Mouse (Mus musculus) urinary bladder, adult 2 months (tissue): ENCODE measurements at regions not wholly inside any gene's neighbourhood (a gene's known extent, or its start where the extent isn't known, plus 50 kb on each side); places are given as distances from the start of the nearest gene placed in this dataset.

ENCODE experiments used
- DNase-seq: peaks from one replicate; pipeline ENCODE4 v3.0.0; 2022; ENCODE audit warnings: low spot score

DNA sequence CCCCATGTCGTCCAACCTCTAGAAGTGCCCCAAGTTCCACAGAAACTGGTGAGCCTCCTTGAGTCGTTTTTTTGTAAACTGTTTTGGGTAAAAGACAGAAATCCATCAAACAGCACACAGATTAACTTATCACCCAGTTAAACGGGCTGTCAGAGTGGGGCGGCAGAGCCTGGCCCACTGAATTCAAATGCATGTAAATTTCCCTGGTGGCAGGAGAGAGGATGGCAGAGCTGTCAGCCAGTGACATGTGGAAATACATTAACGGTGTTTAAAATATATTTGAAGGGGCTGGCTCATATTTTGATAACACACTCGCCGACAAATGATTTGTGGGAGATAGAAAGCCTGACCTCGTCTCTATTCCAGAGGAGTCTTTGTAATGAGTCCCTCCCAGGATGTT is 252.5 kb upstream of the Mki67 start:
- DNase-seq: no peak

- DNase-seq: no peak
Measured at GRCm38 (mm10) chr7:135986021-135986420, 269.9 kb upstream of the Mki67 start.

DNA sequence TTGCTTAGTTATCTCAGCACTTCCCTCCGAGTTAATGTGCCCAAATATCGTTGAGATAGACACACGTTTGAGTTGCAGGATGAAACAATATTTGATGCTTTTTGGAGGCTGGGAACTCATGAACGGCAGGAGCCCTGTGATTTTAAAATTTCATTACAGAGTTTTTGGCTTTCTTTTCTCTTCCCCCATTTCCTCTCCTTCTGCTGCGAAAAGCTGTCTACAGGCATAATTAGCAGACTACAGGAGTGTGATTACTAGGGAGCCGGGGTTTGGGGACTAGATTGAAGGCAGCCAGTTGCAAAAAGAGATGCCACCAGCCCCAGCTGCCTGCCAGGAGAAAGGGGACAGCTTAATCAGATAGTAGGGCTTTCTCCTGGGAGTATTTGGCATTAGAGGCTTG is 274.2 kb upstream of the Mki67 start:
- DNase-seq: no peak

DNA sequence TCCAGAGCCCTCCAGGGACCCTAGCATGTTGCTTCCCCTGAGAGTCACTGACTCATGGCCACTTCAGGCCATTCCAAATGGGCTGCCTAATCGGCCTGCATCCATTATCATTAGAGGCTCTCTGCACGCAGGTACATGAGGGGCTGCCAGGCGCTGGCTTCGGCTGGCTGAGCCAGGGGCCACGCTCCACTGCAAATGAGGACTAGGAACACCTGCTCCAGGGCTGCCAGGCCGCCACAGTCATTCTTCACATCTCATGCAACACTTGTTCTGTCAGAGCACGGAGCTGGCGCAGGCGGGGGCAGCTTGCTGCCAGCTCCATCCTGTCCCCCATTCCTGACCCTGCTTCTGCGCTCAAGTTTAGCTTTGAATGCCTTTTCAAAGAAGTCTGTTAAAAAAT is 280.7 kb upstream of the Mki67 start:
- DNase-seq: no peak

GRCm38 (mm10) chr7:135997640-135998039 is 281.5 kb upstream of the Mki67 start:
- DNase-seq: no peak

- DNase-seq: no peak
Measured at GRCm38 (mm10) chr7:136002382-136002781, 286.2 kb upstream of the Mki67 start.

- no peak for DNase-seq
Measured at GRCm38 (mm10) chr7:136003291-136003690, 287.1 kb upstream of the Mki67 start.

GRCm38 (mm10) chr7:136007796-136008455 is 291.8 kb upstream of the Mki67 start:
- no peak for DNase-seq

DNA sequence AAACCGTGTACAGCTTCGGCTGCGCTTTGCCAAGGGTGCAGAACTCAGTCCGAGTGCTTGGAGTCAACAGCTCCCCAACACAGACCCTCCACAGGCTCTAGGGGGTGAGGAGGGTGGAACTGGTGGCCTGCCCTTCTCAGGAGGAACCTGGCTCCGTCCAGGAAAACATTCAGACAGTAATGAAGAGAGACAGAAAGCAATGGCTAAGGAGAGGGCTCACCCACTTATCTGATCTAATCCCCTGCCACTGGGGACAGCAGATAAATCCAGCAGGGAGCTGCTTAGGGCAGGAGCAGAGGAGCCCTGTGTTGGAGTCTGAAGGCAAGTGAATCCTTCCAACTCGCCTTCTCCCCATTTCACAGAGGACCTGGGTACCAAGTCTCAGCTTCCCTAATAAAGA is 292.3 kb upstream of the Mki67 start:
- DNase-seq: no peak

DNA sequence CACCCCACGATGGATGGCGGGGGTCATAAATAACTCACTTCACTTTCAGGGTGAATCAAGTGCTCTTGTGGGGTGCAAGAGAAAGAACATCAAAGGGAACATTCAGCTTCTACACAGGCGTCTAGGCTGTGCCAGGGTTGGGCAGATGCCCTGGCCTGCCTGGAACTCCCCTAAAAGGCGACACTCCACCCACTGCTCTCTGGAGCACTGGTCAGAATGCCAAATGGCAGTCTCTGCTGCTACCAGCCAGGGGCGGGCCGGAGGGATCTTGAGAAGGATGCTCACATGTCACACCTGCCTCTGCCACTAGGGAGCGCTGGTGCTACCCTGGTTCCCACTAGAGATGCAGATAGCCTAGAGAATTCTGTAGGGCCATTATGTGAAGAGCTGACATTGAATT is 293.9 kb upstream of the Mki67 start:
- no peak for DNase-seq

- DNase-seq: no peak
Measured at GRCm38 (mm10) chr7:136014706-136015105, 298.5 kb upstream of the Mki67 start.

DNA sequence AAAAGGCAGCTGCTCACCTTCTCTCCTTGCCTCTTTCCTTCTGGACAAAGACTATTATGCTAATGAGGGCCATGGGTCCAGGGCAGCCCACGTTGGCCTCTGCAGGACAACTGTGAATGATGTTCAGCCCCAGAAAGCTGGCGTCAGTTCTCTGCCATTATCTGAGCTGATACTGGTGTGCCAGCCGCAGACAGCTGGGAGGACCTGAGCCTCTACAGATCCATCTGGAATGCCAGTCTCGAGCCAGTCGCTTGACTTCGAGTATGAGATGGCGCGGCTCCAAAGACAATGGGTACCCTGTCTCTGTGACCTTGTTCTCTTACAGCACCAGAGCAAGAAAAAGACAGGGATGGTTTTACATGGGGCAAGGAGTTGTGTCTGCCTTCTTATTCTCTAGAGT is 300.8 kb upstream of the Mki67 start:
- no peak for DNase-seq

GRCm38 (mm10) chr7:136020577-136020976 is 304.4 kb upstream of the Mki67 start:
- DNase-seq: no peak

- DNase-seq: no peak
Measured at GRCm38 (mm10) chr7:136021071-136021470, 304.9 kb upstream of the Mki67 start.

DNA sequence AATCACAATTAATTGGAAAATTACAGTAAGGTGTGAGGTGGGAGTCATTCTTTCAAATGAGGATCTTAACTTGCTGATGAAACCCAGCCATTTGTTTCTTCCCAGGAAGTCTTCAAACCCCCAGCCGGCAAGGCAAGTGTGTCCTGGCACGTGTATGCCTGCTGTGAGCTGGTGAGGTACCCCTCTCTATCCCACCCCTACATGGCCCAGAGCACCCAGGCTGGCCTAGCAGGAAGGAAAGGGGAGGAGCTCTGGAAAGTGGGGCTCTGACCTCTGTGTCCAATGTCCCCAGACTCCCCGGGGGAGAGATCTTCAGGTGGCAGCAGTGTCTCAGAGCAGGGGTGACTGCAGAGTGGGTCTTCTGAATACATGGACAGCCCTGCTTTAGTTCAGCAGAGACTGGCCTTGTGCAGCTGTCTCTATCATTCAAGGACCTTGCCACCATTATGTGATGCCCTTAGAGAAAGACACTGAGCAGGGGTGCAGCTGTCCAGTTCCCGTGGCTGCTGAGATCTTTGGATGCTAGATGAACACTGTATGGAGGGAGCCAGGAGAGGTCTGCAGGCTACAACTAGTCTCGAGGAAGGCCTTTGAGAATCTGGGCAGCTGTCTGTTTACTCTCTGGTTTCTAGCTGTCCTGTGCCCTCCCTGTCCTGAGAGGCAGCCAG is 306.8 kb upstream of the Mki67 start:
- DNase-seq: no peak

GRCm38 (mm10) chr7:136026451-136026850 is 310.3 kb upstream of the Mki67 start:
- no peak for DNase-seq

GRCm38 (mm10) chr7:136032026-136032425 is 315.9 kb upstream of the Mki67 start:
- no peak for DNase-seq

- no peak for DNase-seq
Measured at GRCm38 (mm10) chr7:136033536-136033935, 317.4 kb upstream of the Mki67 start.

GRCm38 (mm10) chr7:136035735-136036134 is 319.6 kb upstream of the Mki67 start:
- DNase-seq: no peak

DNA sequence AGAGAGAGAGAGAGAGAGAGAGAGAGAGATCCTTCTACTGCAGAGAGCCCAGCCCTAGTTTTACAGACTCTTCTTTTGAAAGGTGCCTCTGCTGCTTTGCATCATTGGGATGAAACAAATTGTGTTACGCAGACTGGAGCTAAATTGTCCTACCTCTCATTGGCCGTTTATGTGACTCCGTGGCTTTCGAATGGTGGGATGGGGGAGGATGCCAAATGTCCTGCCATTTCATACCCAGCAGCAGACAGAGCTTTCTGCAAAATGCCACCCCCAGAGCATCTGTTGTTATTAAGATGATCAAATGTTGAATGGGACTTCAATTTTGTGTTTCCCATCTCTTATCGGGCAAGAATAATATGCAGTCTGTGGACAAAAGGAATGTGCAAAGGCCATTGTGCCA is 321.9 kb upstream of the Mki67 start:
- DNase-seq: no peak

DNA sequence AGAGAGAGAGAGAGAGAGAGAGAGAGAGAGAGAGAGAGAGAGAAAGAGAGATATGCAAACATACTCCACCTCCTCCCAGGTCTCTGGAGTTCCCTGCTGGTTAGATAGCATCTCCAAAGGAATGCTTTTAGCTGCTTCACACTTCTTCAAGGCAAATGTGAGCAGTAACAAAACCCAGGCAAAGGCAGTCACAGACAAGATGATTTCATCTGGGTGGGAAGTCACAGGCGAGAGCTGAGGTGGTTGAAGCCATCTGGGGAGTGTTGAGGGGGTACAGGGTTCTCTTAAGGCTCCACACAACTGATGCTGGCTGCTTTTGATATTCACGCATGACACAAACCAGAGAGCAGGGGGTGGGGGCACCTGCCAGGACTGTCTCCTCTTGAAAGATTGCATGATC is 322.7 kb upstream of the Mki67 start:
- DNase-seq: no peak

DNA sequence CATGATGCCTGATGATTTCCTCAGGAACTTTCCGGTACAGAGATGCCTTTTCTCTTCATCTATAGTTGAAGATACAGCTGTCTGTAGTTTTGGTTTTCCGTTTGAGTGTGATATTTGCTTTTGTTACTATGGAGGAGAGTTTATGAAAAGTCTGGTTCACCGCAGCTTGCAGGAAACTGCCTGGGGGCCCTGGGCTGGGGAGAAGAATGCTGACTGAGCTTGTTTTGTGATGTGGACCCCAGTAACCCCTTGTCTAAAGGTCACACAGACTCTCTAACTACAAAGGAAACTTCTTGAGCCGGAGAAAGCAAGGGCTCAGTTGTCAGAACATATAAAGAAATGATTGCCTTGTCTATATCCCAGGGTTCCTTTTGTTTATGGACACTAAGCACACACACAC is 325.8 kb upstream of the Mki67 start:
- DNase-seq: no peak

DNA sequence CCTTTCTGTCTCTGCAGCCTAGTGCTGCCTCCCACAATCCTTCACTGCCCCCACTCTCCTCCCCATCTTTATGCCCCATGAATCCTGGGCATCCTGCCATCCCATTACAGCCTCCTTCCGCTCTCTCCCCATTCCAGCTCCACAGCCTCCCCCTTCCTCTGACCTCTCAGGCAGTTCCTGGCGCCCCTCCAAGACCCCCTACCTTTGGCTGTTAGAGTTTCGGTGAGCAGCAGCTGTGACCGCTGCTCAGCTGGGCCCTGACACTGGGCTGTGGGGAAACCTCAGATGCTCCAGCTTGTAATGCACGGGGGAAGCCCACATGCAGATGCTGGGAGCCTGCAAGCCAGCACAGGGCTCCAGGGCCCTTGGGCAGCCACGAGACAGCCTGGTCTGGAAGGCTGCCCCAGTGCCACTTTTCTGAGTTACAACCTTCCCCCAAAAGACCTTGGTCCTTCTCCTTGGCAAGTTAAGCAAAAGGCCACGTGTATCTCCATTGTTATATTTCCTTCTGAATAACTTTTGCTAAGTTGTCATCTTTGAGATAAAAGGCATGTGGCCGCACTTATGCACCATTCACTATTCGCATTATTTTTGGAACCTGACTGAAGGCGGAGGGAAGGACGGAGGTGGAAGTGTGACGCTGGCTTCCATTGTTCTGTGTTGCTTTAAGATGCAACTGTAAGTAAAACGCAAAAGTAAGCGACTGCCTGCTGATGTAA is 330.6 kb upstream of the Mki67 start:
- no peak for DNase-seq
